Mouse (Mus musculus) stomach, embryonic 15.5 days (tissue): ENCODE measurements at regions not wholly inside any gene's neighbourhood (a gene's known extent, or its start where the extent isn't known, plus 50 kb on each side); places are given as distances from the start of the nearest gene placed in this dataset.

Experiments
- ATAC-seq: fragments of 200-750 bp; cut with Nextera tagmentation; 2 replicates; pipeline ENCODE4 v1.8.0; 2017; ENCODE audit warnings: low read depth, moderate number of reproducible peaks, moderate TSS enrichment; ENCODE audit not compliant: insufficient read depth, low FRiP score
- H3K27ac ChIP-seq: fragments of 300-500 bp; sonication (generic); 2 replicates; pipeline ENCODE4 v1.5.1; 2015; ENCODE audit warnings: mild to moderate bottlenecking, inconsistent platforms
- H3K27me3 ChIP-seq: fragments of 300-500 bp; sonication (generic); replicated peaks from 2 replicates; pipeline ENCODE4 v1.6.1; 2015; ENCODE audit warnings: inconsistent platforms
- H3K36me3 ChIP-seq: fragments of 300-500 bp; sonication (generic); 2 replicates; pipeline ENCODE4 v1.6.1; 2015; ENCODE audit warnings: inconsistent platforms
- H3K4me1 ChIP-seq: fragments of 300-500 bp; sonication (generic); 2 replicates; pipeline ENCODE4 v1.6.1; 2015; ENCODE audit warnings: inconsistent platforms
- H3K4me2 ChIP-seq: fragments of 300-500 bp; sonication (generic); 2 replicates; pipeline ENCODE4 v1.6.1; 2015; ENCODE audit warnings: mild to moderate bottlenecking, inconsistent platforms
- H3K4me3 ChIP-seq: fragments of 300-500 bp; sonication (generic); replicated peaks from 2 replicates; pipeline ENCODE4 v1.5.1; 2015; ENCODE audit warnings: inconsistent platforms
- H3K9ac ChIP-seq: fragments of 300-500 bp; sonication (generic); 2 replicates; pipeline ENCODE4 v1.6.1; 2015; ENCODE audit warnings: inconsistent platforms
- H3K9me3 ChIP-seq: fragments of 300-500 bp; sonication (generic); 2 replicates; pipeline ENCODE4 v1.6.1; 2016; ENCODE audit warnings: inconsistent platforms
- WGBS: fragments of 180-500 bp; shearing (Covaris S2); methylation state at CpG from one replicate; pipeline ENCODE4 v1.1.7; 2015; 5-methylcytosine and 5-hydroxymethylcytosine counted together

DNA sequence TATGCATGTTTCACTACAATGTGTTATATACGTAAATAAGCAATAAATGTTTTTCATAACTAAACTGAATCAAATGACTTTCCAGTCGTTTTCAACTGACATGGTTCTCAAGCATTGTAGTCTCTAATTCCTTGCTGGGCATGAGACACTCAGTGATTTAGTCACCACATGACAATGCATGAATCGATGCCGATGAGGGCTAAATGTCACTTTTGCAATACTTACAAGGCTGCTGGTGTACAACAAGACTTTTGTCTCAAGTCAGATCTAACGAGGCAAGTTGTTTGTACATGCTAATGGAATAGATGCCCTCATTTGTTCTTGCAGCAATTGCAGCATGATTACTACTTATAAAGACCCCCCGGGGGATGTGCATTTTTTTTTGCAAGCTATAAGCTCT is 120.2 kb upstream of the Ifne start:
- H3K36me3 ChIP-seq: no peaks in the 10 kb centered on the region
- no peaks in the 10 kb centered on the region for H3K4me1 ChIP-seq
- H3K9ac ChIP-seq: no peak overlapping the region
- no peak for ATAC-seq
- no peak overlapping the region for H3K4me2 ChIP-seq
- H3K27me3 ChIP-seq: no peaks in the 10 kb centered on the region
- WGBS: 80% methylated on average over 6 of the region's 6 CpGs
- H3K4me3 ChIP-seq: no peak overlapping the region
- no peak overlapping the region for H3K27ac ChIP-seq
- no peaks in the 10 kb centered on the region for H3K9me3 ChIP-seq

DNA sequence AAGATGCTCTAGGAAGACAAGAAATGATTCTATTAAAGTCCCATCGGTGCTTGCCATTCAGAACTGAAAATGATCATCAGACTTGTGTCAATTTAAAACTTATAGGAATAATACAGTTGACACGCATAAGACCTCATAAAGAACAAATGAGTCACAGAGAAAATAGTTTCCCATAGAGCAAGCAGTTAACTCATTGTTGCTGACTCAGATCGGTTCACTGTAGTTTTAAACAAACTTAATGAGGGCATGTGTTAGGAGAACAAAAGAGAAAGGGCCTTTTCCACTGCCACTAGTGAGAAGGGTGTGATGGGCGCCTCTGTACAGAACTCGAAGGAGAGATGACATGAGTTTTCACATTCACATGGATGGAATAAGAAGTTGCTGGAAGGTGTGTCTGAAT is 118.3 kb upstream of the Ifne start:
- Histone ChIP-seq H3K27ac (no peak overlapping the region), H3K4me1 (no peaks in the 10 kb centered on the region), H3K9ac (no peak overlapping the region), H3K36me3 (no peaks in the 10 kb centered on the region), H3K4me3 (no peak overlapping the region), H3K27me3 (no peaks in the 10 kb centered on the region), H3K9me3 (no peaks in the 10 kb centered on the region), H3K4me2 (no peak overlapping the region)
- 71% methylated on average over 5 of the region's 5 CpGs for WGBS
- no peak for ATAC-seq

DNA sequence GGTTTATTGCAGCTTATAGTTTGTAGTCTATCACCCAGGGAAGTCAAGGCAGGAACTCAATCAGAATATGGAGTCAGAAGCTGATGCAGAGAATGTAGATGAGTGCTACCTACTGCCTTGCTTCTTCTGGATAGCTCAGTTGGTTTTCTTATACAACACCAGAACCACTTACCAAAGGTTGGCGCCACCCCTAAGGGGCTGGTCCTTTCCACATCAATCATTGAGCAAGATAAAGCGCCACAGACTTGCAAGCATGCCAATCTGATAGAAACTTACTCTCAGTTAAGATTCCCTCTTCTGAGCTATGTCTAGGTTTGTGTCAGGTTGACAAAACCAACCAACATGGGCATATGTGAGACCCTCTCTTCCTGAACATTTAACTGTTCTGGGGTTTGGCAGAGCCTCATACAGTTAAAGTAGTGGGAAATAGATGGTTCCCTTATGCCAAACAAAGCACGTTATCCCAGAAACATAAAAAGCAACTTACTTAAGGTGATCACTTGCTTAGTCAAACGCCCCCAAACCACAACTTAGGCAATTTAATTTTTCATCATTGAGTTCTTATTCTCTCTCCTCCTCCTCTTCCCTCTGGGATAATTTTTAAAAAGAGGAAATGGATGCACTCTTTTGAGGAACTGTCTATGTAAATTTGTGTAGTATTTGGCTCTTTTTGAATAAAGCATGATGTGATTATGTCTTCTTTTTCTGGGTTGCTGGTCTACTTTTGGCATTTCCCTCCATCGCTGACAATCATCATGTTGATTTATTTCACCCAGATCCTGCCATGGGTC is 115.3 kb upstream of the Ifne start:
- no peak overlapping the region for H3K4me2 ChIP-seq
- H3K27ac ChIP-seq: no peak overlapping the region
- no peak overlapping the region for H3K9ac ChIP-seq
- H3K9me3 ChIP-seq: no peaks in the 10 kb centered on the region
- WGBS: 77% methylated on average over 5 of the region's 5 CpGs
- no peaks in the 10 kb centered on the region for H3K27me3 ChIP-seq
- H3K4me3 ChIP-seq: no peak overlapping the region
- H3K36me3 ChIP-seq: no peaks in the 10 kb centered on the region
- no peak for ATAC-seq
- no peaks in the 10 kb centered on the region for H3K4me1 ChIP-seq

DNA sequence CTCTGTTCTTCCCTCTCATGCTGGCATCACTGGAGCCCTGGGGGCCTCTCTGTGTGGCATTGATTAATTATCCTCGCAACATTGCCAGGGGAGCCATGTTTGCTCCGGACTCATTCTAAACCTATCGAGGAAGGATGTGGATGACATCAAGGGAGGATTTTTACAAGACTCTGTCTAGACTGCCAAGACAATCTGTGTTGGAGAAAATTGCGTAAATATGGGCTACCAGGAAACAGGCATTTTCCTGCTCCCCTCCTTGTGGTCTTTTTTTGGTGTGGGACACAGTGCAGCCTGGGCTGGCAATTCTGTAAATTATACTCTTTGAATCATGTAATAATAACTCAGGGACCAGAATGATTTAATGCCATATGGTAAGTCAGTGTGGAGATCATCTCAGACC is 114.5 kb upstream of the Ifne start:
- H3K36me3 ChIP-seq: no peaks in the 10 kb centered on the region
- no peak overlapping the region for H3K27ac ChIP-seq
- no peak overlapping the region for H3K9ac ChIP-seq
- H3K4me1 ChIP-seq: no peaks in the 10 kb centered on the region
- WGBS: 60% methylated on average over 4 of the region's 4 CpGs
- H3K4me2 ChIP-seq: no peak overlapping the region
- no peak for ATAC-seq
- H3K27me3 ChIP-seq: no peaks in the 10 kb centered on the region
- no peak overlapping the region for H3K4me3 ChIP-seq
- H3K9me3 ChIP-seq: no peaks in the 10 kb centered on the region

DNA sequence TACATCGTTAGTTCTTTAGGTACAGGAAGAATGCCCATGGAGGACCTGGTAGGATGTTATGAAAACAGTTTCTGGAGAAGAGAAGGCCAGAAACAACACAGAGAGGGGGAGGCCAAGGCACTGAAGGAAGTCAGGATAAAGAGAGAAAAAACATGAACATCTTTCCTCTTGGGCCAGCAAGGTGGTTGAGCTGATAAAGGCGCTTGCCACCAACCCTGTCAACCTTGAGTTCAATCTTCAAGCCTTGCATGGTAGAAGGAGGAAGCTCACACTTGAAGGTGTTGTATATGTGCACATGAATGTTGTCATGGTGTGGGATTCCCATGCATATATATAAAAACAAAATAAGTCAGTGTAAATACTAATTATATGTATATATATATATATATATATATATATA is 112.5 kb upstream of the Ifne start:
- Histone ChIP-seq H3K4me1 (no peaks in the 10 kb centered on the region), H3K9ac (no peak overlapping the region), H3K27me3 (no peaks in the 10 kb centered on the region), H3K27ac (no peak overlapping the region), H3K4me2 (no peak overlapping the region), H3K9me3 (no peaks in the 10 kb centered on the region), H3K4me3 (no peak overlapping the region), H3K36me3 (no peaks in the 10 kb centered on the region)
- 86% methylated on average over 2 of the region's 2 CpGs for WGBS
- no peak for ATAC-seq

DNA sequence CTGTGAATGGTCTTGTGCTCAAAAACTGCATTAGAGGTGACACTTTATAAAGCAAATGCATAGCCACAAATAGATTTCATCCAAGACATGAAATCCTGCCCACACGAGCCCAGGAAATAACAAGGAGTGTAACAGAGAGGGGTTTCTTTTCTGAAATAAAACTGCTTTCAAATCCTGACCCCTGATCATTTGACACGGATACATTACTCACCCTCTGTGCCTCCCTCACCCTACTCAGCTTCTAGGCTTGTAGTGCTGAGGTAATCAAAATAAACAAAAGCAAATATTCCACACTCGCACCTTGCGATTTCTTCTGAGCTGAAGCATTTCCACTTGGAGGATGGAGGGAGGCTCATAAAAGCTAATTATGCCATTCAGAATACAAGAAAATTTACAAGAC is 108.4 kb upstream of the Ifne start:
- Histone ChIP-seq H3K4me2 (no peak overlapping the region), H3K27me3 (no peaks in the 10 kb centered on the region), H3K9me3 (no peaks in the 10 kb centered on the region), H3K4me3 (no peak overlapping the region), H3K9ac (no peak overlapping the region), H3K36me3 (no peaks in the 10 kb centered on the region), H3K4me1 (no peaks in the 10 kb centered on the region), H3K27ac (no peak overlapping the region)
- 41% methylated on average over 4 of the region's 4 CpGs for WGBS
- ATAC-seq: no peak

DNA sequence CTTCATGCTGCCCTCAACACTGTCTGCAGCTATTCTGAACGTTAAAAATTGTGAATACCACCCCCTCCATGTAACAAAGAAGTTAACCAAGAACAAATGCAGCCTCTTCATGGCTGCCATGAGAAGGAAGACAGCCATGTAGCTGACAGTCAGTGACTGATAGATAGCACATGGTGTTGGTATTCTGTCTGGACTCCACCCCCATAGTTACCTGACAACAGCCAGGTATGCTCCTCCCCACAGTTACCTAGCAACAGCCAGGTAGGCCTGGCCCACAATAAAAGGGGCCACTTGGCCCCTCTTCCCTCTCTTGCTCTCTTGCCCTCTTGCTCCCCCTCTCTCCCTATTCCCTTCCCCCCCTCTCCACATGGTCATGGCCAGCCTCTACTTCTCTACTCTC is 107.1 kb upstream of the Ifne start:
- no peak for ATAC-seq
- Histone ChIP-seq H3K4me1 (no peaks in the 10 kb centered on the region), H3K27ac (no peak overlapping the region), H3K9me3 (no peaks in the 10 kb centered on the region), H3K4me3 (no peak overlapping the region), H3K27me3 (no peaks in the 10 kb centered on the region), H3K36me3 (no peaks in the 10 kb centered on the region), H3K4me2 (no peak overlapping the region), H3K9ac (no peak overlapping the region)
- WGBS: 72% methylated on average over 1 of the region's 1 CpGs

DNA sequence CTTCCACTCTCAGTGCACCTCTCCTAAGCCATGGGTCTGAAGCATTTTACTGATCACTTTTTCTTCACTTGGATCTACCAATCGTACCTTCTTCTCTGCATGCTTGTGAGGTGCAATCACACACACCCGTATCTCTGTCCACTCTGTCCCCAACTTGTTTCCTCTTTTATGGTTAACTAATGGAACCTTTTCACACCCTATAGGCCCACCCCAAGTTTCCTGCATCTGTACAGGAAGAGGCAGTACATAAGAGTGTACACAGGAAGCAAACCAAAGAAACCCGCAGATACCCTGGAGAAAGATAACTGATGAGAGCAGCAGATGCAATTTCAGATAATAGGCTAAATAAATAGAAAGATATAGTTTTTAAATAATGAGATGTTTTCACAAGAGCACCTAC is 102.5 kb upstream of the Ifne start:
- no peak overlapping the region for H3K4me2 ChIP-seq
- 78% methylated on average over 3 of the region's 3 CpGs for WGBS
- H3K9ac ChIP-seq: no peak overlapping the region
- H3K27ac ChIP-seq: no peak overlapping the region
- ATAC-seq: no peak
- H3K9me3 ChIP-seq: no peaks in the 10 kb centered on the region
- no peaks in the 10 kb centered on the region for H3K36me3 ChIP-seq
- H3K4me3 ChIP-seq: no peak overlapping the region
- no peaks in the 10 kb centered on the region for H3K4me1 ChIP-seq
- H3K27me3 ChIP-seq: no peaks in the 10 kb centered on the region

DNA sequence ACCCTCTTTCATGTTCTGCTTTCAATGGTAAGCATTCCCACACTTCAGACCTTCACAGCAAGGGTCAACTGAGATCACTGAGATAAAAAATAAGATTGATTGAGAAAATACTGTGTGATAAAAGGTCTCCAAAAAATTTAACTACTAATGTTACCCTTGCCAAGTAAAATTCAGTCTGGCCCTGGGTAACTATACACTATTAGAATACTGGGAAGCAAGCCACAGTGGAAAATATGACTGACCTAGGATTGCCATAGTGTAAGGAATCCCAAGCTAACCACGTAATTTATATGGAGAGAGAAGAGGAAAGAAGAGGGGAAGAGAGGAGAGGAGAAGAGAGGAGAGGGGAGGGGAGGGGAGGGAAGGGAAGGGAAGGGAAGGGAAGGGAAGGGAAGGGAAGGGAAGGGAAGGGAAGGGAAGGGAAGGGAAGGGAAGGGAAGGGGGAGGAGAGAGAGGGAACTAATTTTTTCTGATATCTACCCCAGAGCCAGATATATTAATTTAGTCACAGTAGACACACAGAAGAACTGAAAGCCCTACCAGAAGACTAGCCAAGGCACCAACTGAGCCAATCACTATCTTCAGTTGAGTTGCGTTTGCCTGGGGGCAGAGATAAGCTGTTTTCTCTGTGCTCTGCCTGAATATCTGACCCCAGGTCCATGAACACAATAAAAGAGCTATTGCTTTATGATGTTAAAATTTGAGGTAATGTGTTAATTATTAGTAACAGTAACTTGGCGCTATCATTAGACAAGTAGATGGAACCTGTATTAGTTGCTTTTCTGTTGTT is 97.3 kb upstream of the Ifne start:
- WGBS: 77% methylated on average over 3 of the region's 3 CpGs
- Histone ChIP-seq H3K4me3 (no peak overlapping the region), H3K27ac (no peak overlapping the region), H3K4me1 (no peaks in the 10 kb centered on the region), H3K9ac (no peak overlapping the region), H3K36me3 (no peaks in the 10 kb centered on the region), H3K9me3 (no peaks in the 10 kb centered on the region), H3K27me3 (no peaks in the 10 kb centered on the region), H3K4me2 (no peak overlapping the region)
- ATAC-seq: no peak

DNA sequence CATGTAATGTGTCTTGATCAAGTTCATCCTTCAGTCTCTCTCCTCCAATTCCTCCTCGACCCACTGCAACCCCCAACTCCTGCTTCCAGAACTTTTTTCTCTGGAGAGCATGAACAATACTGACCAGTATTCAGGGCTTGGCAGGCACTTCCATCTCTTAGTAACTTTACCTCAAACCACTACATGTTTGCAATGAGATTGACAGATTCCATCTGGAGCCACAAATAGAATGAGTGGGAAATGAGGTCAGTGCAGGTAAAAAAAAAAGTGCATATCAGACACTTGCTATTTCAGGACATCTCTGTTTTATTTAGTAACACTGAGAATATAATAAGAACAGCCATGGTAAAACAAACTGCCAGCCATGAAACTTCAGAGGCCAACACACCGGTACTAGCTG is 94.5 kb upstream of the Ifne start:
- H3K4me3 ChIP-seq: no peak overlapping the region
- 74% methylated on average over 2 of the region's 2 CpGs for WGBS

DNA sequence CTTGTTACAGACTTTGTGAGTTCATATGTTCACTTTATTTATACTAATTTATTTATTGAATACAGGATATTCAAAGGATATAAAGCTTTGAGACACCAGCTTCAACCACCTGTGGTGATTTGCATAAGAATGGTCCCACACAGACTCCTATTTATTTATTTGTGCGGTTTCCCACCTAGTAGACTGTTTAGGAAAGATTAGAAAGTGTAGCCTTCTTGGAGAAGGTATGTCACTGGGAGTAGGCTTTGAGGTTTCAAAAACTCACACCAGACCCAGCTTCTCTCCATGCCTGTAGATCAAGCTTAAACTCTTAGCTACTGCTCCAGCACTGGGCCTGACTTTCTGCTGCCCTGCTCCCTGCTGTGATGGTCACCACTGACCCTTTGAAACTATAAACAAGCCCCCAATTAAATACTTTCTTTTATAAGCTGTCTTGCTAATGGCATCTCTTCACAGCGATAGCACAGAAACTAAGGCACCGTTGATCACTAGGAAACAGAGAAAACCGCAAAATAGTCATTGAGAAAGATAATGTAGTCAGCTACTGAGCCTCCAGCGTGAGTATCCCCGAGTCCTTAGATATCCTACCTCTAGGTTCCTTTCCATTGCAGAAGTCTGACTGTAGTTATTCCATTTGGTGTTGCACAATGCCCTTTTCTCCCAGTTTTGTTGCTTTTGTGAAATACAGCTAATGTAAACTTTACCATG is 89.3 kb upstream of the Ifne start:
- Histone ChIP-seq H3K36me3 (no peaks in the 10 kb centered on the region), H3K4me3 (no peak overlapping the region), H3K27ac (no peak overlapping the region), H3K4me2 (no peak overlapping the region), H3K27me3 (no peaks in the 10 kb centered on the region), H3K4me1 (no peaks in the 10 kb centered on the region), H3K9ac (no peak overlapping the region), H3K9me3 (no peaks in the 10 kb centered on the region)
- 58% methylated on average over 6 of the region's 6 CpGs for WGBS
- ATAC-seq: no peak

More for the DNA sequence above, 94.5 kb upstream of the Ifne start:
- Histone ChIP-seq H3K9me3 (no peaks in the 10 kb centered on the region), H3K36me3 (no peaks in the 10 kb centered on the region), H3K4me2 (no peak overlapping the region), H3K4me1 (no peaks in the 10 kb centered on the region), H3K27ac (no peak overlapping the region), H3K9ac (no peak overlapping the region), H3K27me3 (no peaks in the 10 kb centered on the region)
- no peak for ATAC-seq

DNA sequence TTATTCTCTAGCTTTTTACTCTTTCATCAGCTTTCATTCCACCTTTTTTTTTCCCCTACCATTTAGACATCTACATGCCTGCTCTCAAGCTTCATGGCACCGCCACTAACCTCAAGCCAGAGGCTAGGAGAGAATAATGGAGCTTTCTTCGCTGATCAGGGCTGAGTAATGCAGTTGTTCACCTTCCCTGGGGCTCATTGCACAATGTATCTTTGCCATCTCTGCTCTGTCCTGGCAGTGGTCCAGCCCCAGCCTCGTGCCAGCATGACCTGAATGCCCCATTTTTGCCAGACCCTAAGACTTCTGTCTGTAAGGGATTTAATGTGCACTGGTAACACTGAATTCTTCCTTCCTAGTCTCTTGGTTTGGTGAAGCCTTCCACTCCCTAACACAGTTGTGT is 79.6 kb upstream of the Ifne start:
- ATAC-seq: no peak
- H3K9ac ChIP-seq: no peak overlapping the region
- H3K9me3 ChIP-seq: no peaks in the 10 kb centered on the region
- H3K4me1 ChIP-seq: no peaks in the 10 kb centered on the region
- H3K36me3 ChIP-seq: no peaks in the 10 kb centered on the region
- no peak overlapping the region for H3K4me3 ChIP-seq
- H3K27ac ChIP-seq: no peak overlapping the region
- H3K27me3 ChIP-seq: no peaks in the 10 kb centered on the region
- H3K4me2 ChIP-seq: no peak overlapping the region
- 67% methylated on average over 3 of the region's 3 CpGs for WGBS
